Mouse (Mus musculus) kidney, postnatal 0 days (tissue): Measurements from ENCODE around the gene H2-D1. TPM values are rescaled to one million over a fixed set of nuclear protein-coding genes. Genes with fewer than 3 reads are reported as not detected.
"Not testable (repeated sequence)": the region's sequence is repeated elsewhere in the genome, so short reads cannot be mapped to it uniquely, and the experiment has no call there.

Experiments
- ATAC-seq: fragments of 200-750 bp; cut with Nextera tagmentation; replicated peaks from 2 replicates; pipeline ENCODE4 v1.8.0; 2017; ENCODE audit warnings: low read depth, moderate number of reproducible peaks, moderate TSS enrichment, moderate library complexity; ENCODE audit not compliant: low FRiP score
- DNase-seq: peaks from one replicate; pipeline ENCODE4 v3.0.0-alpha.2; 2016; ENCODE audit warnings: low spot score
- H3K27ac ChIP-seq: fragments of 300-500 bp; sonication (generic); 2 replicates; pipeline ENCODE4 v1.5.1; 2014; ENCODE audit warnings: mild to moderate bottlenecking
- H3K27me3 ChIP-seq: fragments of 300-500 bp; sonication (generic); 2 replicates; pipeline ENCODE4 v1.6.1; 2014; ENCODE audit warnings: low read length, mixed read lengths; ENCODE audit not compliant: insufficient read depth
- H3K36me3 ChIP-seq: fragments of 300-500 bp; sonication (generic); 2 replicates; pipeline ENCODE4 v1.6.1; 2014; ENCODE audit warnings: low read length, mixed read lengths; ENCODE audit not compliant: insufficient read depth
- H3K4me1 ChIP-seq: fragments of 300-500 bp; sonication (generic); replicated peaks from 2 replicates; pipeline ENCODE4 v1.6.1; 2014; ENCODE audit warnings: antibody characterized with exemption, low read length, mixed read lengths; ENCODE audit not compliant: insufficient read depth
- H3K4me2 ChIP-seq: fragments of 300-500 bp; sonication (generic); 2 replicates; pipeline ENCODE4 v1.6.1; 2014; ENCODE audit warnings: mild to moderate bottlenecking, low read length, moderate library complexity, mixed read lengths
- H3K4me3 ChIP-seq: fragments of 300-500 bp; sonication (generic); replicated peaks from 2 replicates; pipeline ENCODE4 v1.5.1; 2014; ENCODE audit warnings: low read depth, low read length
- H3K9ac ChIP-seq: fragments of 300-500 bp; sonication (generic); 2 replicates; pipeline ENCODE4 v1.6.1; 2014; ENCODE audit warnings: low read depth, low read length
- H3K9me3 ChIP-seq: fragments of 300-500 bp; sonication (generic); replicated peaks from 2 replicates; pipeline ENCODE4 v1.6.1; 2016; ENCODE audit warnings: low read length, inconsistent platforms, mixed read lengths
- CTCF ChIP-seq: IDR thresholded peaks from 2 replicates; pipeline ENCODE4 v1.5.1; 2016; ENCODE audit warnings: antibody characterized with exemption, low read depth, mild to moderate bottlenecking, moderate library complexity
- WGBS: fragments of 180-500 bp; shearing (Covaris S2); extraction: QIAGEN DNeasy Blood & Tissue Kit; methylation state at CpG from one replicate; pipeline ENCODE4 v1.1.7; 2014; 5-methylcytosine and 5-hydroxymethylcytosine counted together
- polyA plus RNA-seq: library from polyadenylated mRNA; unstranded; fragments of >200 nt; fragmentation: Nextera tagmentation; extraction: Ambion mirVana; gene quantifications from 2 replicates; pipeline ENCODE4 v1.2.1, GENCODE M21; 2015

Gene H2-D1
- polyA plus RNA-seq, 1 experiment from 2014 or later = 111 TPM

DNA sequence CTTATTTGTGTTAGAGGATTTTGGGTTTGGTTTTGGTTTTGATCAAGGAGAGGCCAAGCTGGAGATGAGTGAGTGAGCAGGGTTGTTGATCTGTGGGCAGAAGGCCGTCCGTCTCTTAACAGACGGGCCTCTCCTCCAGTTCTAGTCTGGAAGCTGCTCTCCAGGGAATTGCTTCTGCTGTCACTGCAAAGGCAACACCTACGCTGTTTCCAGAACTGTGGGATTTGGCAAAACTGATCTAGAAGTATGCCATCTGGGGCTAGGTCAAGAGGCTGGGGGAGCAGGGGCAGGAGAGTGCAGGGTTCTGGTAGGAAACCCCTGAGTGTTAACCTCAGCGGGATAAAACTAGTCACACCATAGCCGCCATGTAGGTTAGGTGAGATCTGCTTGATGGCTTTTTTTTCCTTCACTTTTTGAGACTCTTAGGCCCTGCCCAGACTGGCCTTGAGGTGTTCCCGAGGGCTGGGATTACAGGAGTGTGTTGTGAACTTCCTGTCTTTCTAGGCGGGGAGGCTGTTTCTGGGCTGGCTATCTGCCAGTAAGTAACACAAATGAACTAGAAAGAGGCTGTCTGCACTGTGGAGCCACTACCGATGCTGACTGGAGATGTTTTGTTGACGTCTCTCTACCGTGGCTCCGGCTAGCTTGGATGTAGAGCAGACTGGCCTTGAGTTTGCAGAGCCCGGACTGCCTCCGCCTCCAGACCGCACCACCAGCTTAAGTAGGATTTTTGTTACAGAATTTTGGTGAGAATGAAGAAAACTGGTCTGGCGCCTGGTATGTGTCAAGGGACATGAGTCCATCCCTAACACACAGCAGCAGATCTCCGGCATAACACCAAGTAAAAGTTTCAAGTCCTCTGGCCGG, 29.2 kb upstream of the H2-D1 start, which contains the start of gene Atp6v1g2:
TSS of gene Atp6v1g2 (plus strand) at position 547 of the 867 bp plus-strand sequence.
- Histone ChIP-seq H3K9ac (0 out of 2 replicates have a peak within 1 kb of the TSS, but pooled peaks have one; percentile 85), H3K27me3 (no peaks in the 10 kb centered on the region), H3K36me3 (peaks cover 21% of the 10 kb centered on the region), H3K4me2 (peak within 1 kb of the TSS; percentile 78), H3K4me1 (peaks cover 20% of the 10 kb centered on the region), H3K9me3 (no peaks in the 10 kb centered on the region), H3K27ac (peak within 1 kb of the TSS; percentile 94), H3K4me3 (peak within 1 kb of the TSS; percentile 56; the same call in 1 of the 2 replicates)
- DNase-seq = peak; percentile 62
- 50% methylated on average over 18 of the region's 18 CpGs for WGBS
- no peak for ATAC-seq
- no peak for TF ChIP-seq CTCF

DNA sequence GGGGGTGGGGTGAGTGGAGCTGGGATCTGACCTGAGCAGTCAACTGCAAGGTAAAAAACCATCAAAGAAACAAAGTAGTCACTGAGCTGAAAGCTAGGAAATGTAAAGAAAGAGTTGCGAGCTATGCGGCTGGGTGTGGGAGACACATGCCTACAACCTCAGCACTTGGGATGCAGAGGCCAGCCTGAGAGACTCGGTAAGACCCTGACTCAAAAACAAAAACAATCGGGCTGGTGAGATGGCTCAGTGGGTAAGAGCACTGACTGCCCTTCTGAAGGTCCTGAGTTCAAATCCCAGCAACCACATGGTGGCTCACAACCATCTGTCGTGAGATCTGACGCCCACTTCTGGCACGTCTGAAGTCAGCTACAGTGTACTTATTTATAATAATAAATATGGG, 28.4 kb upstream of the H2-D1 start:
- not testable (repeated sequence) for H3K27me3 ChIP-seq, H3K9ac ChIP-seq, H3K4me3 ChIP-seq, H3K9me3 ChIP-seq, ATAC-seq, DNase-seq
- WGBS = 70% methylated on average over 7 of the region's 7 CpGs
- peak overlapping the region; percentile 78 for H3K4me2 ChIP-seq
- H3K36me3 ChIP-seq = peaks cover 15% of the 10 kb centered on the region
- peak overlapping the region; percentile 83; the same call in 1 of the 2 replicates for H3K27ac ChIP-seq
- H3K4me1 ChIP-seq = peaks cover 20% of the 10 kb centered on the region

DNA sequence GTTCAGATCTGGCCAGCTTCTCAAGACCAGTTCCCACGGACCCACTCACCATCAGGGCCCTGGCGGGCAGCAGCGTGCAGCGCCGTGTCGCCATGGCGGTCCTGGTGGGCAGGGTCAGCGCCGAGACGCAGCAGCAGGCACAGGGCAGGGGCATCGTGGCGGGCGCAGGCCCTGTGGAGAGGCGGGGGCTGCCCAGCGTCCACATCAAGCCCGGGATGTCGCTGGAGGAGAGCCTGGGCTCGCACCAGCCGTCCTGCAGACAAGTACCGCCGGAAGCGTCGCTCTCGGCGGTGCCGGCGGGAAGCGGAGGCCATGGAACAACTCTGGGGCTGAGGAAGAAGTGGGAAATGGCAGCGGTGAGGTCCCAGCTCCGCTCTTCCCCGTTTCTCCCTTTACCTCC, 27.6 kb upstream of the H2-D1 start:
- Histone ChIP-seq H3K27ac (peak overlapping the region; percentile 94), H3K9me3 (no peaks in the 10 kb centered on the region), H3K4me1 (peaks cover 20% of the 10 kb centered on the region), H3K36me3 (peaks cover 7% of the 10 kb centered on the region; the same call in 1 of the 2 replicates), H3K4me3 (peak overlapping the region; percentile 56), H3K9ac (peak overlapping the region; percentile 85), H3K27me3 (no peaks in the 10 kb centered on the region), H3K4me2 (peak overlapping the region; percentile 78)
- ATAC-seq (peak; percentile 8; the same call in 1 of the 2 replicates), DNase-seq (peak; percentile 65)
- 9% methylated on average over 31 of the region's 31 CpGs for WGBS
- no peak for TF ChIP-seq CTCF

DNA sequence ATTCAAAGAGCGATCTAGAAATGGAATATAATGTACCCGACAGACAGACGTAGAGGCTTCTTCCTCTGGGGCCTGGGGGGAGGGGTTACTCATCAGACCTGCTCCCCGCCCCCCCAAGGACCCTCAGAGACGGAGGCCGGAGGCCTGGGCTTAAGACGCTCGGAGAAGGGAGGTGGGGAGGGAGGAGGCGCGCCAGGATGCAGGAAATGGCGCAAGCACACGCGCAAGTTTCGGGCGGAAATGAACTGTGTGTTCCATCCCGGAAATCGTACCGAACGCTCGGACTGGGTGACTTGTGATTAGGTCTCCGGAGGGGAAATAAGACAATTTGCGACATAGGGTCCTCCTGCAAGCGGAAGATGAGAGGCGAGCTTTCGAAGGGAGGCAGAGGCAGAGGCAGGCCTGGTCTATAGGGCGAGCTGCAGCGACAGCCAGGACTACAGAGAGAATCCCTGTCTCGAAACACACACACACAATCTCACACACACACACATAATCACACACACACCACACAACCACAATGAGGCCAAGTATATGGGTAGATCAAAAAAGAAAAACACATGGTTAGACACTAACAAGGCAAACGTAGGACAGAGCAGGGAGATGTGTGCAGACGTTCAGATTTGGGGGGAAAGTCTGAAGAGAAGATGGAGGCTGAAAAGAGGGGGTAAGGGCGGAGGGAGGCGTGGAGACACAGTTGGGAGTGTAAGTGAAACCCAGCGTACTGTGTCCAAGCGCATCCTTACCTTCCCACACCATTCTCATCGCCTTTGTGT, 26.7 kb upstream of the H2-D1 start, which contains the start of gene Nfkbil1:
TSS of gene Nfkbil1 (minus strand) at position 179 of the 776 bp plus-strand sequence.
- Histone ChIP-seq H3K4me1 (peaks cover 27% of the 10 kb centered on the region), H3K27ac (peak within 1 kb of the TSS; percentile 94), H3K9me3 (no peaks in the 10 kb centered on the region), H3K27me3 (no peaks in the 10 kb centered on the region), H3K36me3 (peaks cover 5% of the 10 kb centered on the region; the same call in 1 of the 2 replicates), H3K4me2 (peak within 1 kb of the TSS; percentile 78), H3K9ac (peak within 1 kb of the TSS; percentile 85), H3K4me3 (peak within 1 kb of the TSS; percentile 56)
- TF ChIP-seq CTCF = no peak
- under 1% methylated on average over 35 of the region's 35 CpGs for whole genome bisulfite sequencing
- ATAC-seq (peak; percentile 77), DNase-seq (peak; percentile 99)

DNA sequence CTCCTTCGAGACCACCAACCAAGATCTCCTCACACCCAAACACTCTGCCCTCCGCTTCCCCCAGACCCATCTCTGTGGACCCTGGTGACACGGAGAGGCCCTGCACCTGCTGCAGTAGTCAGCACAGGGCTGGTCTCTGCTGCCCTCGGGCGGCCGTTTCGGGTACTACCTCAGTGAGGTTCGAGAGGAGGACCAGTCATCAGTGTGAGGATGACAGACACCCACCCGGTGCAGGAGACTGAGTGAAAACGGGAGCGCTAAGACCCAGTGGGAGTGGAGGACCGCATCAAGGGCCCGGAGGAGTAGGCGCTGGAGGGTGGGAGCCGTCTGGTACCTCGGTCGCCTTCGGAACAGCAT, 26.2 kb upstream of the H2-D1 start:
- Histone ChIP-seq H3K9me3 (no peaks in the 10 kb centered on the region), H3K27me3 (no peaks in the 10 kb centered on the region), H3K4me1 (peaks cover 29% of the 10 kb centered on the region), H3K27ac (peak overlapping the region; percentile 94), H3K4me2 (peak overlapping the region; percentile 78), H3K4me3 (peak overlapping the region; percentile 56), H3K36me3 (no peaks in the 10 kb centered on the region), H3K9ac (peak overlapping the region; percentile 56)
- TF ChIP-seq CTCF = peak; percentile 98
- peak; percentile 57 for ATAC-seq
- peak; percentile 89 for DNase-seq
- WGBS = 1% methylated on average over 18 of the region's 18 CpGs

DNA sequence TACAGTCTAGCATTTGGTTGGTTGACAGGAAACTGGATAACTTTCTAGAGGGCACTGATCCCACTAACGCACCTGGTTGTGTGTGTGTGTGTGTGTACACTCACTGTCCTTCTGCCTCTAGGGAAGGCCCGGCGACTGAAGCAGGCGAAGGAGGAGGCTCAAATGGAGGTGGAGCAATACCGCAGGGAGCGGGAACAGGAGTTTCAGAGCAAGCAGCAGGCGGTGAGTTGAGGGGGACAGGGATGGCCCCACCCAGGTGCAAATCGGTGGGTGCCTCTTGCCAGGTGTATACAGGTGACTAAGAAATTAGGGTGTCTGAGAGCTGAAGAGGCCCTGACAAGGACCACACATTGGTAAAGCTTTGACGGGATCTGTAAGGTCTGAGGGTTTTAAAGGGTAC, 25.5 kb upstream of the H2-D1 start:
- no peak for DNase-seq
- H3K27ac ChIP-seq = no peak overlapping the region
- no peak overlapping the region for H3K4me3 ChIP-seq
- H3K4me2 ChIP-seq = no peak overlapping the region
- H3K27me3 ChIP-seq = no peaks in the 10 kb centered on the region
- H3K4me1 ChIP-seq = peaks cover 29% of the 10 kb centered on the region
- no peak overlapping the region for H3K9ac ChIP-seq
- H3K9me3 ChIP-seq = no peaks in the 10 kb centered on the region
- ATAC-seq = no peak
- H3K36me3 ChIP-seq = no peaks in the 10 kb centered on the region
- WGBS = 76% methylated on average over 9 of the region's 9 CpGs
- no peak for TF ChIP-seq CTCF
